Mouse (Mus musculus) right cerebral cortex, adult 2 months (tissue): ENCODE results near the gene Wdr66.

Experiments used
- DNase-seq, 2 experiments: peaks; one replicate each; pipeline ENCODE4 v3.0.0; 2021 to 2022; ENCODE audit warnings: low spot score in 2 of 2

The Wdr66 gene

GRCm38 (mm10) chr5:123313851-123314380 is 62.0 kb downstream of the Wdr66 start:
- DNase-seq: no peak

GRCm38 (mm10) chr5:123315219-123315866 is 63.4 kb downstream of the Wdr66 start:
- DNase-seq: no peak

- peak in 1 of 2 experiments; percentile 23 for DNase-seq
Observed at GRCm38 (mm10) chr5:123317992-123318391, 66.1 kb downstream of the Wdr66 start.

GRCm38 (mm10) chr5:123320136-123320535 is 68.2 kb downstream of the Wdr66 start:
- DNase-seq: no peak

- no peak for DNase-seq
Observed at GRCm38 (mm10) chr5:123324242-123324641, 72.3 kb downstream of the Wdr66 start.

- peak; percentile 32 to 50 for DNase-seq
Observed at GRCm38 (mm10) chr5:123326006-123326750, 74.3 kb downstream of the Wdr66 start.

GRCm38 (mm10) chr5:123326751-123327148 is 74.8 kb downstream of the Wdr66 start:
- DNase-seq: peak; percentile 50 to 55

- DNase-seq: no peak
Observed at GRCm38 (mm10) chr5:123327686-123328085, 75.8 kb downstream of the Wdr66 start.

GRCm38 (mm10) chr5:123333566-123333965 is 81.7 kb downstream of the Wdr66 start:
- DNase-seq: no peak

GRCm38 (mm10) chr5:123336205-123336961 is 84.5 kb downstream of the Wdr66 start:
- no peak for DNase-seq

GRCm38 (mm10) chr5:123338463-123338862 is 86.6 kb downstream of the Wdr66 start:
- DNase-seq: peak in 1 of 2 experiments; percentile 36

- peak; percentile 95 to 97 for DNase-seq
Observed at GRCm38 (mm10) chr5:123343707-123344627, 92.1 kb downstream of the Wdr66 start, which contains the start of gene Bcl7a. Gene Bcl7a, plus strand, starts transcription at chr5:123343834.

- no peak for DNase-seq
Observed at GRCm38 (mm10) chr5:123344628-123344962, 92.7 kb downstream of the Wdr66 start.

GRCm38 (mm10) chr5:123344963-123345852 is 93.3 kb downstream of the Wdr66 start:
- DNase-seq: peak; percentile 59 to 67

GRCm38 (mm10) chr5:123345853-123346654 is 94.2 kb downstream of the Wdr66 start:
- DNase-seq: peak; percentile 50

GRCm38 (mm10) chr5:123346701-123347270 is 94.9 kb downstream of the Wdr66 start:
- no peak for DNase-seq

- no peak for DNase-seq
Observed at GRCm38 (mm10) chr5:123347985-123348384, 96.1 kb downstream of the Wdr66 start.

- DNase-seq: no peak
Observed at GRCm38 (mm10) chr5:123350386-123350785, 98.5 kb downstream of the Wdr66 start.

- no peak for DNase-seq
Observed at GRCm38 (mm10) chr5:123355918-123356317, 104.0 kb downstream of the Wdr66 start.
